Mouse (Mus musculus): ENCODE measurements around the gene Lmo2.

DNA sequence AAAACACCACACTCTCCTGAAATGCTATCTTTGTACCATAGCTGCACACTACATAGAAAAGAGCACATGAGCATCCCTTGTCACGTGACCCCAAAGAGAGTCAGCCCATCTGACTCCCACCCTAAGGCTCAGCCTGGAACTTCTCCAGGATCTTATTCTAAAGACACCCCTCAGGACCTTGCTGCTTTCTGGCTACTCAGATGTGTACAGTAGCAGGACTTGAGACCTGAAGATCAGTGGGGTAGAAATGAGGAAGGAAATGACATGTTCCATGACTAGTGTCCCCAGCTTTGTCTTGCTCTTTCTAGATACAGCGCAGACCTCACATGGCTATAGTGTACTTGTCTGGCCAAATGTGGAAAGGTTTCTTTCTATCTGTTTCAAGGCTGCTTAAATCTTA is 12.9 kb upstream of the Lmo2 start:
- no peak for TF ChIP-seq CTCF (IDR thresholded peaks at IDR 0.05; ENCODE audit: low read depth)
- TF ChIP-seq EP300 (IDR thresholded peaks at IDR 0.05; ENCODE audit: low read depth): no peak

Data from liver, embryonic 14.5 days (tissue).